Mouse (Mus musculus): ENCODE data around the gene Mrc2.

Mrc2 gene

DNA sequence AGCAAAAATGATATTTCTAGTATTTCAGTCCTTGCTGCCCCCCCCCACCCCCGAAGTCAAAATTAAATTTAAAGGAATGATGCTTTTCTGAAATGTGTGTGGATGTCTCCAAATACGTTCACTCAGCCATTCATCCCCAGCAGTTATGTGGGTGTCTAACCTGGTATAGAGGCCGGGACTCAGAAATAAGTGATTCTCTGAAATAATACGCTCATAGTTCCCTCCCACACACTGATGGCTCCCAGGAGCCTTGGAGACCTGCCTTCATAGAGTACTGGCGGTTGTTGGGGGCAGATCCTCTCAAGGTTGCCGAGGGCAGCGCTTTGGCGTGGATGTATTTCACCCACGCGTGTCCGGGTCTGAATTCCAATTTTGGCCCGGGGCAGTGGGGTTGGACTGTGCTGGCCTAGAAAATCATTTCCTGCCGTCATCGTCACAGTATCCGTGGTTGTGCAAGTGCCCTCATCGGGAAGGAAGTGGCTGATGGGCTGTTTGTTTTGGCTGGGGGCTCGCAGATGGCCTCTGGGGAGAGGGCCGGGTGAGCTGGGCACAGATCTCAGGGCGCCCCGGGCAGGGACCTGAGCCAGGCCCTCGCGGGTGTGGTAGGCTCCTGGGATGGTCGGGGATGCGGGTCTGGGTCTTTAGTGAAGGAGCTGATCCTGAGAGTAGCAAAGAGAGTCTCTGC, 19.0 kb downstream of the Mrc2 start:
- DNase-seq (ENCODE audit: low read depth, low spot score) = no peak

DNA sequence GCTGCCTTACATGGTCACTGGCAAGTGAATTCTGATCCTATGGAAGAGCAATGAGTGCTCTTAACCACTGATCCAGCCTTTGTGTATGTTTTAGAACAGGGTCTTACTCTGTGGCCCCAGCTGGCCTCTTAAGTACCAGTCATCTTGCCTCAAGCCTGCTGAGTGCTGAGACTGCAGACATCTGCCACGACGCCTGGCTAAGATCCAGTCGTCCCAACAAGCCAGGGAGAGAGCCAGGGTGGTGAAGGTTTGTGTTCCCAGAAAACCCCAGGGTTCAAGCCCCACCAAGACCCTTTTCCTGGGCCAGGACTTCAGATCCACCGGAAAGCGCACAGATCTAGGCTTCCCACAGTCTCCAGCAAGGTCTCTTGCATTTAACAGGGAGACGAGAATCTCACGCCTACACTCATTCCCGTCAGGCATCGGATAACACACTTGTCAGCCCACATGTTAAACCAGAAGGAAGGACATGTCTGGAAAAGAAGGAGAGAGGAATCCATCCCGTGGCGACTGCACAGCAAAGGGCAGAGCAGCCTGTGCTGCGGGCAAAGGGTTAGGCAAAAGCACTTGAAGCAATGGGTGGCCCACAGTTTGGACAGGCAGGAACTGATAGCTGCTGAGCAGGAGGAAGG, 20.0 kb downstream of the Mrc2 start:
- DNase-seq (ENCODE audit: low read depth, low spot score) = no peak

DNA sequence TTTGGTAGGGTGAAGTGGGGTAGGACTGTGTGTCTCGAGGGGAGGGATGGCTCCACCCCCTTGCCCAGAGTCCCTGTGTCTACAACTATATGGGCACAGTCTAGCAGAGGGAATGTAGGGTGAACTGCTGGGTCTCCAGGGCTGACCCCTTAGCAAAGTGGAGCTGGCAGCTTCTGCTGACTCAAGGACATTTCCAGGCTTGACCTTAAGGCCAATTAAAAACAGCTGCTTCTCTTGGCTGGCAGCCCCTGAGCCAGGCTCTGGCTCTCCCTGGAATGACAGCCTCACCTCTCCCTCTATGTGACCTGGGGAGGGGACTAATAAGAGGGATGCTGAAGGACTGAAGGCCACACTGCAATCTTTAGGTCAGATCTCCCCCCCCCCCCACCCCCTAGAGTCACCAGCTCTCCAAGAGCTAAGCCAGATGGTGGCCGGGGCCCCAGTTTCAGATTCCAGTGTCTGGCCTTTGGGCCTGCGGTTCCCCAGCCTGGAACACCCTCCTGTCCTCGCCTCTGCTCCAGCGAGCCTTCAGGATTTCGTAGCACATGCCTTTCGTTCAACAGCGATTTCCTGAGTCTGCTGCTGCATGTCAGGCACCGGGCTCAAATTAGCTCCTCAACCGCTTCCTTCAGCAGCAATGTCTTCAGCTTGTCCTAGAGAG, 20.7 kb downstream of the Mrc2 start:
- no peak for DNase-seq (ENCODE audit: low read depth, low spot score)

DNA sequence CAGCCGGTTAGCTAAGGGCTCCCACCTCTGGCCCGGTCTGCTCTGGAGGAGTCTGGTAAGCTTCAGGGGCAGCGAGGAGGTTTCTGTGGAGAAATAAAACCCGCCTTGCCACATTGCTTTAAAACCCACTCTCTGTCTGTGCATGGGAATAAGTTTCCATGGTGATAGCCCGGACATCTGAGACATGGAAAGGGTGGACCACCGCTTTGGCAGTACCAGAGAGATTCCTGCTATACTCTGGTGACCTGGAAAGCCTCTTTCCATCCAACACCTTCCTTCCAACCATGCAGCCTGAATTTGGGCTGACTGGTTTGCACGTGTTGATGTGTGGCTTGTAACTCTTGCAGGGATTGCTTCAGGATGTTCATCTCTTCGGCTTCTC, 21.2 kb downstream of the Mrc2 start:
- no peak for DNase-seq (ENCODE audit: low read depth, low spot score)

DNA sequence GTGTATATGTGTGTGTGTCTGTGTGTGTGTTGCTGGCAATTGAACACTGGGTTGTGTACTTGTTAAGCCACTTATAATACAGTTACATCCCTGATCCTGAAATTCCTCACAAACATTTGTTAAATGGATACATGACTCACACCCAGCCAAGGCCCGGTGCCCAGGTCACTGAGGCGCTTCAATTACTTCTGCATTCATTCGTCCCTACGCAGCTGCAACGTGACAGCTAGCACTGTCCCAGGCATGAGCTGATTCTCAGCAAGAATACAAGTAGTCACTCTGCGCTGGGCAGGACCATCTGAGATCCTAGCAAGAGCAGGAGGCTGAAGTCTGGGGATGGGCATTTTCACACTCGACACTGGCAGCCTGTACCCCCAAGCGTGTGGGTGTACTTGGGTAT, 22.9 kb downstream of the Mrc2 start:
- no peak for DNase-seq (ENCODE audit: low read depth, low spot score)

DNA sequence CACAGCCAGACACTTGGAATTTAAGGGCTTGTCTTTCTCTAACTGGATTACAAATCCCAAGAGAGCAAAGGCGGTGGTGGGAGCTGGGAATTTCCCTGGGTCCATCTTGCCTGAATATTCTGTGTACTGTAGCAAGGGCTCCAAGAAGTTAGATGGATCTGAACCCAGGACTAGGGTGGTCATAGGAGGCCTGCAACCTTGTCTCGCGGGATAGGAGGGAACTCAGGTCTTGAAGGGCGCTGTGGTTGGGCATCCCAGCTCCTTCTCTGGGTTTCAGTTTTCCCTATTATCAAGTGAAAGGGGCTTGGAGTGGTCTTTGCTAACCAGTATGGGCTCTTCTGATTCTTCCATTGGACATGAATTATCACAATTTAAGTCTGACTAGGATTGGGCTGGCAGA, 23.7 kb downstream of the Mrc2 start:
- DNase-seq (ENCODE audit: low read depth, low spot score) = no peak

DNA sequence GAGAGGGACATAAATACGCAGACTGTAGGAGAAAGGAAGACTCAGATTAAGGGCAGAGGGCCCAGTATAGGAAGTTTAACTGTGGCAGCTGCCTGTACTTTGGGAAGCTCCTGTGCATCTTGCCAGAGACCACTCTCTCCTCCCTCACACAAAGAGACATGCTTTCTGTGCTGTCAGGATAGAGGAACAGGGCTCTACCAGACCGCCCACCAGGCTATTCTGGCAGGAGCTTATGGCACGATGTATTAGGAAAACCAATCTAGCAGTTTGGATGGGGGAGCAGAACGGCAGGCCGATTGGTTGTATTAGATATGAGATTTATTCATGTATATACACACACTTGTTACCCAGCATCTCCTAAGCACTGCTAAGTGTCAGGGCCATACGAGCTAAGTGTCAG, 25.3 kb downstream of the Mrc2 start:
- DNase-seq (ENCODE audit: low read depth, low spot score) = no peak

DNA sequence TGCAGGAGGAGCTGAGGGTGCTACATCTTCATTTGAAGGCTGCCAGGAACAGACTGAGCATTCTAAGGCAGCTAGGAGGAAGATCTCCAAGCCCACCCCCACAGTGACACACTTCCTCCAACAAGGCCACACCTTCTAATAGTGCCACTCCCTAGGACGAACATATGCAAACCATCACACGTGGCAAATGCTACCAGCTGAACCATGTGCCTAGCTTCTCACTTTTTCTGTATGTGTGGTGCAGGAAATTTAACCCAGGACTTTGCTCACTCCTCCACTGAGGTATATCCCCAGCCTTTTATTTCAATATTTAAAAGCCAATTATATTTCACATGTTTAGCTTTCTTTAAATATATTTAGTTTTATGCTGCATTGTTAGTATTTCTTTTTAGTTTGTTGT, 28.6 kb downstream of the Mrc2 start:
- DNase-seq (ENCODE audit: low read depth, low spot score) = no peak

DNA sequence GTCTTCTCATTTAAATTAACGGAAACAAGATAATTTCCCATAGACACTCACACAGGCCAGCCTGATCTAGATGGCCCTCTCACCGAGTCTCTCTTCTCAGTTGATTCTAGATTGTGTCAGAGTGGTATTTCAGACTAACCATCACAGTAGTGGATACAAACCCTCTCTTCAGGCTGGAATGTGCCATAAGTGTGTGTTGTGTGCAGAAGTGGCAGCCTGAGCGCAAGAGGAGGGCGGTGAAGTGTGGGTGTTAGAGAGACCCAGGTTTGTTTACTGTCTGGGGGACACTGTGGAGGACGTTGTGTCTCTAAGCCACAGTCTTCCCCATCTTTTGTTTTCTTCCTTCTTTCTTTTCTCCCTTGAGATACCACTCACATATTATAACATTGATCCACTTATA, 31.1 kb downstream of the Mrc2 start:
- no peak for DNase-seq (ENCODE audit: low read depth, low spot score)

DNA sequence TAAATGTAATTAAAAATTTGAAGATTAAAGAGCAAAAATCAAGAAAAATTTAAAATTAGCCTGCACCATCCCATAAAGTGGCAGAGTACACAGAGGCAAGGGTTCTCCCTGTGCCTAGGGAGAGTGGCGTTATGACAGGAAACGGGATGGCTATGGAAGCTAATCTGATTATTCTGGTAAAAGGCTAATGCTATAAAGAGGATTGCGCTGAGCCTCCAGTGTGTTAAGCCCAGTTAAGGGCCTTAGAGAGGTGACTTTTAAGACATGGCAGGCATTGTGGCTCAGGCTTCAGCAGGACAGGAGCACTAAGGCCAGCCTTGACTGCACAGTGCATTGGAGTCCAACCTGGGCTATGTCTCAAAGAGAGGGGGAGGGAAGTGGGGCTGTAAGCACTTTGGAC, 34.7 kb downstream of the Mrc2 start:
- DNase-seq (ENCODE audit: low read depth, low spot score) = no peak

DNA sequence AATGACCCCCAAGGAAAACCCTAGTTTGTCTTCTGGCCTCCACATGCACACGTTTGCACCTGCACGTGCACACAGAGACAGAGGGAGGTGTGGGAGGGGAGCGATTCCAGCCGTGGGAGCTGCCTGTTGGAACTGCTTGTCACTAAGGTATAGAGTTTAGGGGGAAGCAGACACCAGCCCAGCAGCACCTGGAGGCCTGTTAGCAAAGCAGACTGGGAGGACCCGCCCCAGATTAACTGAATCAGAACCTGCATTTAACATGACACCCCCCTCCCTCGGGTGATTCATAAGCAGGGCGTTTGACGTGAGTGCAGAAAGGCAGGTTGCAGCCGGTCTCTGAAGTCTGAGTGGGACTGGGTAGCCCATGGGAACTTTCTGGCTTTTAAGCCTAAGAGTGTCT, 37.5 kb downstream of the Mrc2 start:
- no peak for DNase-seq (ENCODE audit: low read depth, low spot score)

DNA sequence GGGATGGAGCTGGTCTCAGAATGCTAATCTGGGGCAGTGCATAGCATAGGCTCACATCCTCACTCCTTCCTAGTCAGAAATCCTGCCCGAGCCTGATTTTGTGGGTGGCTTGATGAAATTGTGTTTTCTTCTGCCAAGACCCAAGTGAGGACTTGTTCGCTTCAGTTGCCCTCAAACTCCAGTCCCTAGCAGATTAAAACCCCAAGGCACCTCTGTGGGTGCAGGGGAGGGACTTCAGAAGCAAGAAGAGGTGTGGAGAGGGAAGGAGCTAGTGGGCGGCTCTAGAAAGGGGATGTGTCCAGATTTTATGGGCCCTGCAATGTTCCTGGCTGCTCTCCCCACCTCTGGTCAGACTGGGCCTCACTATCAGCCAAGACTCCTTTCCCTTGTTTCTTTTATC, 38.7 kb downstream of the Mrc2 start:
- DNase-seq (ENCODE audit: low read depth, low spot score) = no peak

DNA sequence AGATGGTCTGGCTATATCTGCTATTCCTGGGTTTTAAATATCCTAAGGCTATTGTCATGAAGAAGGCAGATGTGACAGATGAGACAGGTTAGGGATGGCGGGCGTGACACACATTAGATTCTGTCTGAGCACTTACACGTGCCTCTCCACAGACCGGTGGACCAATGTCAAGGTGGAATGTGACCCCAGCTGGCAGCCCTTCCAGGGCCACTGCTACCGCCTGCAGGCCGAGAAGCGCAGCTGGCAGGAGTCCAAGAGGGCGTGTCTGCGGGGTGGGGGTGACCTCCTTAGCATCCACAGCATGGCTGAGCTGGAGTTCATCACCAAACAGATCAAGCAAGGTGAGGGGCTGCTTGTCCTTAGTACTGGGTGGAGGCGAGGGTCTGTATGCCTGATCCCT, 39.3 kb downstream of the Mrc2 start:
- DNase-seq (ENCODE audit: low read depth, low spot score) = peak; percentile 47

DNA sequence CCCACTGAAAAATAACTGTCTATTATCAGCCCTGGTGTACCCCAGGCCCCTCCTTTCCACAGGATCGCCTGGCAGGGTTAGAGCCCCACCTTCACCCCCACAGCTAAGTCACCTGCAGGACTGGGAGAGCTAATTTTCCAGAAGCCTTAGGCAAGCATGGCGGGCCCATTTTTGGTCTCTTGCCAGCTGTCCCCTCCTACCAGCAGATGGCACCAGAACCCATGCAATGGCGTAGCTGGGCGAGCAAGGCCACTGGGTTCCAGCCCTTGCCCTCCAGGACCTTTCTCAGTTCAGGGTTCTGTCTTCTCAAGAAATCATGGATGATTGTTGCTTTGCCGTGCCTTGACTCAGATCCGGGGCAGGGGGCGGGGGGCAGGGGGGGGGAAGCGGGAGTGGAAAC, 40.0 kb downstream of the Mrc2 start:
- peak; percentile 56 for DNase-seq (ENCODE audit: low read depth, low spot score)

DNA sequence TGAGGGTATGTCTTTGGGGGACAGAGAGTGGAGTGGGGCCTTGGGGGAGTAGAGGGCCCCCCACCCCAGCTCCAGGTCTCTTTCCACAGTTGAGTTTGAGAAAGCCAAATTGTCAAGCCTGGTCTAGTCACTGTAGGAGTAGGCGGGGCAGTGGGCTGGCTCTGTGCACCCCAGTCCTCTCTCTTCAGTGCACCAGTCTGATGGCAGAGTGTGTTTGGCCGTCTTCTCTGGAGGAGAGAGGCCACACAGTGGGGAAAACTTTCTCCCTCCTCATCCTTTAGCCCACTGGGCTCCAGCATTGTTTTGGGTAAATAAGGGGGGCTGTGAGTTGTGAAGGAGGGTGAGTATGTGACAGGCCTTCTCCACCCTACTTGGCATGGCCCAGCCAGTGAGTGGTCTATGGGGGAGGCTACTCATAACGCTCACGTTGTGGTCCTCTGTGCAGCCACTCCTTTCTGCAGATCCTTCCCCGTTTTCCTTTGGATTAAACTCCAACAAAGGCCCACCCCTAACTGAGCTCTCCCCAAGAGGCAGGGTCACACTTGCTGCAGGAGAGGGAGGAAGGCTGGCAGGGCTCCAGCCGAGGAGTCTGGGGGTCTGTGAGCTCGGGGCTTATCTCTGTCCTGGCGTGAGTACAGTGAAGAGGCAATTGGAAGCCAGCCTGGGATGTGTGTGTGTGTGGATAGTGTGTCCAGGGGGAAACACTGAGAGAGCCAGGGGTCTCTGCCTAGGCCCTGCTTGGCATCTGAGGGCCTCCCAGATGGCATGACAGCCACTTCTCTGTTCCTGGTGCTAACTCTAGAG, 41.6 kb downstream of the Mrc2 start:
- DNase-seq (ENCODE audit: low read depth, low spot score) = no peak

DNA sequence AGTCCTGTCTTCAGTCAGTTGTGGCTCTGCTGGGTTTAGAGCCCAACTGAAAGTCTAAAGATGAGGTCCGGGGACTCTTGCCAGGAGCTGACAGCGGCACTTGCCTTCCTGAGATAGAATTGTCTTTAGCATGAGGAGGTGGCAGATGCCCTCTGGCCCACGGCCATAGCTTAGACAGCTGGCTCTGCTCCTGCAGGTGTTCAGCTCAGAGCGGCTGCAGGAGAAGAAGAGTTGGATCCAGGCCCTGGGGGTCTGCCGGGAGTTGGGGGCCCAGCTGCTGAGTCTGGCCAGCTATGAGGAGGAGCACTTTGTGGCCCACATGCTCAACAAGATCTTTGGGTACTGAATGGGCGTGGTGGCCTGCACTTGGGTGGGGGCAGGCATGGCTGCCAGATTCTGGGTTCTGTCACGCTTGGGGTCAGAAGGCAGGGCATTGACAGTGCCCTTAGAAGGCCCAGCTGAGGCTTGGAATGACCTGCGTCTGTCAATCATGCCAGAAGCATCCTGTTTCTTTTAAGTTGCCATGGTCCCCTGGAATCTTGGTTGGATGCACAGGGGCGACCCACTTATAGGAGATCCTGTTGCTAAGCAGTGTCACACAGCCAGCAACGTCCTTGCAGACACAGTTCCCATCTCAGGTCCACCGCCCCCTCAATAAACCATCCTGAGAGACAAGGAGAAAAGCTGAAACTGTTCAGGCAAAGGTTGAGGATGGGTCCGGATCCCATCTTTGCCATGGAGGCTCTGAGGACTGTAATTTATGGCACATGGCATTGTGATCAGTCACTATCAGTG, 46.4 kb downstream of the Mrc2 start:
- no peak for DNase-seq (ENCODE audit: low read depth, low spot score)

DNA sequence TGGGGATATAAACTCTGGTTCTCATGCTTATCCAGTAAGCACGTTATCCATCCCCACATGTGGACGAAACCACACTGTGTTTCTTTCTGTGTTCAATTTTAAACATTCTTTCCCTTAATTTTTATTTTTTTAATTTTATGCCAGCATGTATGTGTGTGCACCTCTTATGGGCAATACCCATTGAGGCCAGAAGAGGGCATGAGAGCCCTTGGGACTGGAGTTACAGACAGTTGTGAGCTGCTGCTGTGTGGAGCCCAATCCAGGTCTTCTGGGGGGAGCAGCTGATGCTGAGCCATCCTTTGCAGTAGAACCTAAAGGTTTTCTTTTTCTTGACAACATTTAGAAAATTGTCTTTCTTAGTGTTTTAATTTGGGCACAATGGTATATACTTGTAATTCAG, 52.8 kb downstream of the Mrc2 start:
- DNase-seq (ENCODE audit: low read depth, low spot score) = peak; percentile 46

DNA sequence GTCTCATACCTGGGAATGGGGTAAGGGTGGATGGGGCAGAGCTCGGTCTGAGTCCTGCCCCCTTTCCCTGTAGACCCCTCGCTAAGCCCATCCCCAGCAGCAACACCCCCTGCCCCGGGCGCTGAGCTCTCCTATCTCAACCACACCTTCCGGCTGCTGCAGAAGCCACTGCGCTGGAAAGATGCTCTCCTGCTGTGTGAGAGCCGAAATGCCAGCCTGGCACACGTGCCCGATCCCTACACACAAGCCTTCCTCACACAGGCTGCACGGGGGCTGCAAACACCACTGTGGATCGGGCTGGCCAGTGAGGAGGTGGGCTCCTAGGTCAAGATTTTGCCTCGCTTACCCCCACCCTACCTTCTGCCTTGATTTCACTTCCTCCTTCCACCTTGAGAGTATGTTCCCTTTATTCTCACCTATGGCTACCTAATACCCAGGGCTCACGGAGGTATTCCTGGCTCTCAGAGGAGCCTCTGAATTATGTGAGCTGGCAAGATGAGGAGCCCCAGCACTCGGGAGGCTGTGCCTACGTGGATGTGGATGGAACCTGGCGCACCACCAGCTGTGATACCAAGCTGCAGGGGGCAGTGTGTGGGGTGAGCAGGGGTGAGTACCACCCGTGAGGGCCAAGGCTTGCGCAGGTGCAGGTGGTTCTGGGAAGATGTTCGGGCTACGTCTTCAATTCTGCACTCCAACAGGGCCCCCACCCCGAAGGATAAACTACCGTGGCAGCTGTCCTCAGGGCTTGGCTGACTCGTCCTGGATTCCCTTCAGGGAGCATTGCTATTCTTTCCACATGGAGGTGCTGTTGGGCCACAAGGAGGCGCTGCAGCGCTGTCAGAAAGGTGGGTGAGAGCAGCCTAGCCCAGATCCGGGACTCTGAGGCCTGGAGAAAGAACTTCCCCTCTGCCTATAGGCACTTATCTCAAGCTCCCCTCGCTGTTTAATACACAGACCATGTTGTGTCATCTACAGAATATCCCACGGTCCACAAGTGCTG, 55.0 kb downstream of the Mrc2 start:
- DNase-seq (ENCODE audit: low read depth, low spot score) = peak; percentile 86

DNA sequence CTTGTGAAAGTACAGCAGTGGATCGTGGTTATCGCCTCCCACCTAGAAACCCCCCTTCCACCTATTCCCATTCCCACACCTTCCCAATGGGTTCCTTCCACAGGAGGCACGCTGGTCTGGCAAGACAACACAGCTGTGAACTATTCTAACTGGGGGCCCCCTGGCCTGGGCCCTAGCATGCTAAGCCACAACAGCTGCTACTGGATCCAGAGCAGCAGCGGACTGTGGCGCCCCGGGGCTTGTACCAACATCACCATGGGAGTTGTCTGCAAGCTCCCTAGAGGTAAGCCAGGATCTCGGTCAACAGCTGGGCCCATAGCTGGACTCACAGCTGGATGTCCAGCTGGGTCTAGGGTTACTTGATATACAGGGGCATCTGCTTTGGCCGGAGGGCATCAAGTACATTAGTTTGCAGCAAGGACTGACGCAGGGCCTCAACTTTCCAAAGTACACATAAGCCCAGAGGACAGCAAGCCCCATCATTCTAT, 56.1 kb downstream of the Mrc2 start:
- no peak for DNase-seq (ENCODE audit: low read depth, low spot score)

DNA sequence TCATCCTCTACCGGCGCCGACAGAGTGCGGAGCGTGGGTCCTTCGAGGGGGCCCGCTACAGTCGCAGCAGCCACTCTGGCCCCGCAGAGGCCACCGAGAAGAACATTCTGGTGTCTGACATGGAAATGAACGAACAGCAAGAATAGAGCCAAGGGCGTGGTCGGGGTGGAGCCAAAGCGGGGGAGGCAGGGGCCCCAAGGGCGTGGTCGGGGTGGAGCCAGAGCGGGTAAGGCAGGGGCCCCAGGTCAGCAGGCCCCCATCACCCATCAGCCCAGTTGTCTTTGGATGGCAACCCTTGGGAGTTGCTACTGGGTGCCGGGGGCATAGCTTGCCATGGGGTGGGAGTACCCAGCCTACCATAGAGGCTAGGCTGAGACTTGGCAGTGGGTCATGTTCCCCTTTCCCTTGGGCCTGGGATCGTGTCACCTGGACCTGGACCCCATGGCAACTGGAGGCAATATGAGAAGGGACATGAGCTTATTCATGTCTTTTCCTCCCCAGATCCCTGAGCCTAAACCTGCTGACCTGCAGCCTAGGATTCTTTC, 57.4 kb downstream of the Mrc2 start:
- no peak for DNase-seq (ENCODE audit: low read depth, low spot score)
